Mouse (Mus musculus) adrenal gland, adult 18-20 months (tissue): ENCODE data around the gene Hopx. TPM values are rescaled to one million over a fixed set of nuclear protein-coding genes. Genes with fewer than 3 reads are reported as not detected.

Source experiments
- DNase-seq, 2 experiments: peaks; one replicate each; pipeline ENCODE4 v3.0.0; 2021 to 2022; ENCODE audit warnings: low spot score in 2 of 2
- long read RNA-seq, 2 experiments: library from polyadenylated mRNA; stranded (forward); transcript quantifications; one replicate each; pipeline ENCODE4 v2.0.0; 2021
- total RNA-seq, 2 experiments: library from RNA; stranded (reverse); gene quantifications; 1 replicate in 1 of 2; 2 replicates in 1 of 2; pipeline ENCODE4 v1.2.3; 2021

Gene Hopx
- total RNA-seq, result 1 to 10 TPM; 2.4 to 3.3 TPM
- long read RNA-seq, experiment 1, partial matches to known transcripts, result 0 of 2 reads
- long read RNA-seq, experiment 1, other reads (novel, unspliced or antisense), result 0 of 2 reads
- long read RNA-seq, experiment 2, transcript Hopx-202 (3 exons, 1,113 nt), result major isoform, 7 of 8 reads
- long read RNA-seq, experiment 2, partial matches to known transcripts, result 0 of 8 reads
- long read RNA-seq, experiment 2, other reads (novel, unspliced or antisense), result 1 of 8 reads

GRCm38 (mm10) chr5:77114817-77115731, at the start of gene Hopx:
Gene Hopx, minus strand, starts transcription at chr5:77115121.
- DNase-seq, result peak; percentile 49 to 55

- no peak for DNase-seq
Observed at GRCm38 (mm10) chr5:77163597-77163996, 48.7 kb upstream of the Hopx start.

DNA sequence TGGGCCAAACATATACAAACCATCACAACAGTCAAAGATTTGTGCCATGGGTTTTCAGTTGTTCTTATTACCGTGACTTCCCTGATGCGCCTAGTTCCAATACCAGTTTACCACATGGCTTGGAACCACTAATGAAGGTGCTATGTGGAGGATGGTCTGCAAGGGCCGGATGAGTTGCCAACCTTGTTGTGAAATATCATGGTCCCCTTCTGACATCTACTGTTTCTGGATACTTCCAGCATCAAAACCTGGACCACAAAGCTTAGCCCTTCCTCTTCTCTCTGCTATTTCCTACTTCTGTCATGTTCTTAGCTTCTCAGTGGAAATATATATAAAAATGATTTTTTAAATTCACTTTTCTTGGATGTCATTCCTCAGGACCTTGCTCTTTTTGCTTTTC, 47.6 kb upstream of the Hopx start:
- DNase-seq, result no peak

DNA sequence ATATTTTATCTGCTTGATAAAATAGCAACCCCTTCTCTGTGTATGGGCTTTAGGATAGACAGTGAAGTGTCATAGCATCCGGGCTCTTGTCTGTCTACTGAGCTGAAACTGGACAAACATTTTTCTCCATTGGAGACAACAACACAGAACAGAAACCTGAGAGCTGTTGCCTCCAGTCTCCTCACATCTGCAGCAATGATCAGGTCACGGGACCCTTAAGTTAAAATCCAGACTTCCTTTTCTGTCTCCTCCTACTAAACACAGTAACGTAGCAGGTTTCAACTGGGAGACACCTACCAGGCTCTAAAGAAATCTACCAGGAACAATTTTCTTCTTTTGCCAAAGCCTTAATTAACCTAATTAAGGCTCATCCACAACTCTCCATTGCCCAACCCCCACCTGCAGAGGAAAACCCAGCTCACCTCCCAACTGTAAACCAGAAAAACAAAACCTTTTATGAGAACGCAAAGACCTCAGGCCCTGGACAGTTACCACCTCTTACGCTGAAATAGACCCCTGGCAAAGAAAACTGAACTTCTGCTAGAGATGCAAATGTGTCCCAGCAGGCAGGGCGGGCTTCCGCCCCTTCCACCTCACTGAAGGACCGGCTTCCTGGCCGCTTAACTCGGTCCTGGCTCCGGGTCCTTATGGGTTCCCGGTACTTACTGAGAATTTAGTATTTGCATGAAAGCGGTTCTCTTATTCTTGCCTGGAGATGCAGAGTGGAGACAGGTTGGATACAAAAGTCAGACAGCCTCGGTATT, 43.0 kb upstream of the Hopx start:
- no peak for DNase-seq

GRCm38 (mm10) chr5:77156938-77157337, 42.0 kb upstream of the Hopx start:
- DNase-seq, result no peak

- DNase-seq, result no peak
Observed at GRCm38 (mm10) chr5:77155526-77155925, 40.6 kb upstream of the Hopx start.

DNA sequence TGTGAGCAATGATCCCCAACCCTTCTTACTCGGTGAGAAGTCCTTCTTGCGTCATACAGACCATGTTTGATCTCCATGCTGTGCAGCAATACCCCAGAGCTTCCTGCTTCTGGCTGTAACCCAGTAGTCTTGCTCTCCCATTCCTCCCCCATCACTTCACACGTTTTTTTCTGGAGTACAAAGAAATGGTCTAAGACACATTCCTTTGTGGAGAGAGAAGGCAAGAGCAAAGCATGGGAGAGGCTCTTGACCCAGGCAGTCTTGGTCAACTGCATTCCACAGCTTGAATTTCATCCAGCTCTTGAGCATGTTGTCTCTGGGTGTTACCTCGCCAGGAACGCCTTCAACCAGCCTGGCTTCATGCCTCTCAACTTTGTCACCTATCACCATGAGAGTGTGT, 39.9 kb upstream of the Hopx start:
- no peak for DNase-seq

- DNase-seq, result no peak
Observed at GRCm38 (mm10) chr5:77151738-77152137, 36.8 kb upstream of the Hopx start.

- no peak for DNase-seq
Observed at GRCm38 (mm10) chr5:77151075-77151474, 36.2 kb upstream of the Hopx start.

DNA sequence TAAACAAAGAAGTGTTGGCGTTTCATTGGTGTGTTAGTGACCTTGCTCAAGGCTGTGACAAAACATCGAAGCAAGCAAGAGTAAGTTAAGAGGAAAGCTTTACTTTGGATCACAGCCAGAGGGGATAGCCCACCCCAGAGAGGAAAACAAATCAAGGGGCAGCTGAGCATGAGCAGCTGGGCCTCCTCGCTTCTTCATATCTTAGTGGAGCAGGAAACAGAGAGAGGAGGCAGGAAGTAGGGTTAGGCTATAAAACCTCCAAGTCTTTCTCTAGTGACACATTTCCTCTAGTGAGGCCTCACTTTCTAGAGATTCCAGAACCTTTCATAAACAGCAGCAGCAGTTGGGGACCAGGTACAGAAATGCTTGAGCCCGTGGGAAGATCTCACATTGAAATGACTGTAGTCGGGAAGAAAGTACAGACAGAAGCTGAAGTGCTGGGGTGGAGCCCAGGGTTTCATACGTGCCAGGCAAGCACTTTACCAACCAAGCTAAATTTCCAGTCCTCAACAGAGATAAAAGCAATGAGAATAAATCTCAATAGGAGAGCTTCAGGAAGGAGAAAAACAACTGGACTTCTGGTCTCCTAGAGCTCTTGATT, 33.2 kb upstream of the Hopx start:
- no peak for DNase-seq

- DNase-seq, result no peak
Observed at GRCm38 (mm10) chr5:77146459-77147170, 31.7 kb upstream of the Hopx start.

- no peak for DNase-seq
Observed at GRCm38 (mm10) chr5:77144647-77145046, 29.7 kb upstream of the Hopx start.

DNA sequence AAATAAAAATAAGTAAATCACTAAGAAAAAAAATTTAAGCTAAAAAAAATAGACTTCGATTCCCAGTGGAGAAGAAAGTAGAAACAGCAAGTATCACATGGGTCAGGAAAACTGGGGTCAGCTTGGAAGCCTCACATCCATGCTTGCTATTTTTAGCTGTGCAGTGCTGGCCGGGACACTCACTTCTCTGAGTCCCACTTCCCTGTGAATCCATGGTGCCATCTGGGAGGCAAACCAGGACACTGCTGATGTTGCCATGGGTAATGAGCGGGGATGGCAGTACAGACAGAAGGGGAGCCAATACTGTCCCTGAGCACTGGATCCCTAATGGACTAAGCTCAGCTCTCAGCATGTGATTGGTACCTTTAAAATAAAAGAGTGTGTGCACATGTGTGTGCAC, 28.2 kb upstream of the Hopx start:
- no peak for DNase-seq

DNA sequence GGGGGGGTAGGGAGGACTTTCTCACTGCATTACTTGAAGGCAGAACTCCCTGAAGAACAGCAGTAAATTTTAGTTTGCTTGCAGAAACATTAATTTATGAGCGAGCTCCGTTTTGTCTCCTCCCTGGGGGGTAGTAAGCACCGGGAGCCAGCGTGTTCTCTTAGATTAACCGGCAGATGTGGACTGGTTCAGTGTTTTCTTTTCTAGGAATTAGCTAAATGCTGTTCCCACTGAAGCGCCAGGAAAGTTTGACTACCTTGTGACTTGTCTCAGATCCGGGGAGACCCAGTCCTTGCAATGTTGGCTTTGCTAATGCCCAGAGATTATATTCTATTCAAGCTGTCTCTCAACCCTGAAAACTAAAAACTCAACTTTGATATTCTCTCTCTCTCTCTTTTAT, 26.4 kb upstream of the Hopx start:
- DNase-seq, result no peak

- DNase-seq, result no peak
Observed at GRCm38 (mm10) chr5:77140861-77141260, 25.9 kb upstream of the Hopx start.

- no peak for DNase-seq
Observed at GRCm38 (mm10) chr5:77140108-77140507, 25.2 kb upstream of the Hopx start.

DNA sequence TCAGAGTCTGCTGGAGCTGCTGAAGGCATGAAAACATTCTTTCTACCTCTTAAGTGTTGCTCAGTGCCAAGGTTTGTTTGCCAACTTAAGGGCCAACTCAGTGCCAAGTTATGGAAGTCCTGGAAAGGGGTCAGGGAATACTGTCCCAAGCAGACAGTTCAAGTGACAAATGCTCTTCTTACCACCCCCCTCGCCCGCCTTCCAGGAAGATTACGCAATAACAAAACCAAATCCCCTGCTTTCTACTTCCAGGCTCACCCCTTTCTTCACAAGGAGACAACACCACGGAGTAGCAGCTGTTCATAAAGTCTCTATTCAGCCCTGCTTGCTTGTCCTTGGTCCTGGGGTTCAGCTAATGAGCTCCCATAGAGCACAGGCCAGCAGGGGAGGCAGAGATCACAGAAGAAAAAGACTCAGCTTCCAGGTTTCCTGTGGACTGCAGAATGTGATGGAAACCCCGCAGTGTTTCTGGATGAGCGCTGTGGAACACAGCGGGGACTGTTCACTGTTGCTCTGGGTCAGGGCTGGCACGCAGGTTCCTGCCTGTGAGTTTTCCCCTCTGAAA, 22.9 kb upstream of the Hopx start:
- no peak for DNase-seq

DNA sequence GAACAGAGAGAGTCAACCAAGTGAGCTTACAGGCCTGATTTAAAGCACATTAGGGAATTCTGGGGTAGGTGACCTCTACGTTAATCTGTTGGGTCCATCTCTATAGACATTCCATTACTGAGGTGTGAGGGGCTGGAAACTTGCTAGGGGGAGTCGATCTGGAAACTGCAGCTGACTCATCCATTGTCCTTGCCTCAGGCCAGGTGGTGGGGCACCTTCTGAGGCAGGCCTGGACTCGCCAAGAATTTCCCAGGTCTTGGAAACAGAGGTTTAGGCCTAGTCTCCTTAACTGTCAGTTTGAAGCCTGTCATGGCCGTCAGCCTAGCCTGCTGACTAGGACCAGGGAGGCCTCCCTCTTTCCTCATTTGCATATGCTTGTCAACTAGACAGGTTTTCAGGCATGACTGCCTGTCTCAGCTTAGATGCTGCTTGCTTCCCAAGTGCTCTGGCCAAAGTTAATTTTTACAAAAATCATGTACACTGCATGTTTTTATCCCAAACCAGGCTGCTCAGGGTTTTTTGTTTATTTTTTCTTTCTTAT, 21.8 kb upstream of the Hopx start:
- DNase-seq, result no peak

GRCm38 (mm10) chr5:77134961-77135360, 20.0 kb upstream of the Hopx start:
- no peak for DNase-seq

GRCm38 (mm10) chr5:77134465-77134864, 19.5 kb upstream of the Hopx start:
- DNase-seq, result no peak
